ENCODE assay signal across 25 mouse cellular contexts in the genomic region with DNA sequence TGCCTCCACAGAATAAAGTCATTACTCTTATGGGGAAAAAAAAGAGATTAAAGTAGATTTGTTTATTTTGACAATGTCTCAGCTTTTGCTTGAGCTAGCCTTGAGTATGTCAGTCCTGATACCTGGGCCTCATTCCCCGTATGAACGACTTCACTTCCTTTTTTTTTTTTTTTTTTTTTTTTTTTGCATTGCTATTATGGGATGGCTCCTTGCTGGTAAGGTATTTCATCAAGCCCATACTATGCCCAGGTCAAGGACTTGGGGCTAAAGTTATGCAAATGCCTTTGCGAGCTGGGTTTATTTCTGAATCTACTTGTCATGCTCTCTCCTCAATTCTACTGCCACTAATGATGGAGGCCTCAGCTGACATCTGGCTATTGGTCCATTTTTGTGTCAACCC.
"Had no signal": no experiment of that assay in that cellular context is flagged by ENCODE, and none has a peak within 500 bp of the region (broad histone marks: within the 10 kb centered on the region; RNA-seq: fewer than 3 reads in every experiment).

No protein-coding gene starts in this region.

- H3K4me1 ChIP-seq: heart, embryonic 15.5 days; hindbrain, embryonic 13.5 days; intestine, embryonic 15.5 days; limb, embryonic 13.5 days; limb, embryonic 15.5 days; liver, embryonic 12.5 days had no signal

- ATAC-seq: hindbrain, embryonic 16.5 days; inflammation-experienced regulatory T-cells, adult 6 months; intestine, embryonic 15.5 days; intestine, postnatal 0 days; liver, embryonic 12.5 days had no signal

- H3K4me2 ChIP-seq: heart, embryonic 11.5 days; heart, embryonic 13.5 days; heart, embryonic 15.5 days; hindbrain, embryonic 13.5 days; intestine, embryonic 15.5 days; limb, embryonic 13.5 days; limb, embryonic 15.5 days; liver, embryonic 12.5 days had no signal

- H3K9me3 ChIP-seq: heart, embryonic 13.5 days; heart, embryonic 15.5 days; hindbrain, embryonic 13.5 days; intestine, embryonic 15.5 days; limb, embryonic 13.5 days; limb, embryonic 15.5 days; liver, embryonic 12.5 days had no signal

- H3K27ac ChIP-seq: heart, adult 2 months; heart, embryonic 13.5 days; heart, embryonic 15.5 days; hindbrain, embryonic 13.5 days; intestine, embryonic 15.5 days; layer of hippocampus, adult 2 months; left cerebral cortex, adult 2 months; limb, embryonic 13.5 days; limb, embryonic 15.5 days; liver, embryonic 12.5 days; liver, embryonic 14.5 days had no signal

- H3K9ac ChIP-seq: heart, embryonic 13.5 days; heart, embryonic 15.5 days; hindbrain, embryonic 13.5 days; intestine, embryonic 15.5 days; limb, embryonic 13.5 days; limb, embryonic 15.5 days; liver, embryonic 12.5 days; liver, embryonic 14.5 days had no signal

- H3K36me3 ChIP-seq: heart, embryonic 13.5 days; heart, embryonic 15.5 days; hindbrain, embryonic 13.5 days; intestine, embryonic 15.5 days; limb, embryonic 13.5 days; limb, embryonic 15.5 days had no signal

- DNase-seq: gastrocnemius, postnatal 10 days; gastrocnemius, postnatal 25 days; heart, adult 2 months; heart, postnatal 14 days; heart, postnatal 36 days; kidney, adult 18-20 months; kidney, adult 8-10 months; kidney, postnatal 10 days; kidney, postnatal 25 days; kidney, postnatal 4 days; left cerebral cortex, postnatal 4 days had no signal

- H3K4me3 ChIP-seq: heart, adult 2 months; heart, embryonic 13.5 days; heart, embryonic 15.5 days; hindbrain, embryonic 13.5 days; intestine, embryonic 15.5 days; layer of hippocampus, adult 2 months; left cerebral cortex, adult 2 months; limb, embryonic 13.5 days; limb, embryonic 15.5 days; liver, embryonic 12.5 days had no signal

- H3K27me3 ChIP-seq: heart, embryonic 13.5 days; heart, embryonic 15.5 days; hindbrain, embryonic 13.5 days; intestine, embryonic 15.5 days; limb, embryonic 13.5 days; limb, embryonic 15.5 days; liver, embryonic 12.5 days had no signal
